Mouse (Mus musculus) hindbrain, embryonic 14.5 days (tissue): Measurements from ENCODE around the gene Slc13a4. TPM values are rescaled to one million over a fixed set of nuclear protein-coding genes. Genes with fewer than 3 reads are reported as not detected.
A peak's percentile ranks its signal among the peaks of the same experiment; 100 is the strongest.

Source experiments
- ATAC-seq: fragments of 200-750 bp; cut with Nextera tagmentation; 2 replicates; pipeline ENCODE4 v1.8.0; 2017; ENCODE audit warnings: moderate number of reproducible peaks, mild to moderate bottlenecking, moderate TSS enrichment, moderate library complexity; ENCODE audit not compliant: low FRiP score
- DNase-seq: peaks from one replicate; pipeline ENCODE4 v3.0.0-alpha.2; 2015; ENCODE audit warnings: low spot score
- H3K27ac ChIP-seq: fragments of 300-500 bp; sonication (generic); 2 replicates; pipeline ENCODE4 v1.5.1; 2014; ENCODE audit warnings: mild to moderate bottlenecking, moderate library complexity
- H3K27me3 ChIP-seq: fragments of 300-500 bp; sonication (generic); 2 replicates; pipeline ENCODE4 v1.6.1; 2014; ENCODE audit warnings: mild to moderate bottlenecking, low read length, mixed read lengths; ENCODE audit not compliant: control insufficient read depth, insufficient read depth
- H3K36me3 ChIP-seq: fragments of 300-500 bp; sonication (generic); replicated peaks from 2 replicates; pipeline ENCODE4 v1.6.1; 2014; ENCODE audit not compliant: control insufficient read depth, insufficient read depth
- H3K4me1 ChIP-seq: fragments of 300-500 bp; sonication (generic); replicated peaks from 2 replicates; pipeline ENCODE4 v1.6.1; 2014; ENCODE audit warnings: antibody characterized with exemption, low read length, mixed read lengths; ENCODE audit not compliant: control insufficient read depth, insufficient read depth
- H3K4me2 ChIP-seq: fragments of 300-500 bp; sonication (generic); replicated peaks from 2 replicates; pipeline ENCODE4 v1.6.1; 2014; ENCODE audit warnings: mild to moderate bottlenecking, moderate library complexity
- H3K4me3 ChIP-seq: fragments of 300-500 bp; sonication (generic); replicated peaks from 2 replicates; pipeline ENCODE4 v1.5.1; 2014; ENCODE audit warnings: mild to moderate bottlenecking, low read length
- H3K9ac ChIP-seq: fragments of 300-500 bp; sonication (generic); 2 replicates; pipeline ENCODE4 v1.6.1; 2014
- H3K9me3 ChIP-seq: fragments of 300-500 bp; sonication (generic); 2 replicates; pipeline ENCODE4 v1.6.1; 2016; ENCODE audit warnings: low read length; ENCODE audit not compliant: control insufficient read depth
- WGBS: fragments of 180-500 bp; shearing (Covaris S2); extraction: QIAGEN DNeasy Blood & Tissue Kit; methylation state at CpG from one replicate; pipeline ENCODE4 v1.1.7; 2014; 5-methylcytosine and 5-hydroxymethylcytosine counted together
- polyA plus RNA-seq: library from polyadenylated mRNA; unstranded; fragments of >200 nt; fragmentation: Nextera tagmentation; extraction: Ambion mirVana; gene quantifications from 2 replicates; pipeline ENCODE4 v1.2.1, GENCODE M21; 2014

Slc13a4 gene
- polyA plus RNA-seq, 1 experiment from 2014 or later, result 7.5 TPM

- DNase-seq (no peak), ATAC-seq (no peak)
- H3K27me3 ChIP-seq, result no peaks in the 10 kb centered on the region
- peaks cover 6% of the 10 kb centered on the region; the same call in 1 of the 2 replicates for H3K4me1 ChIP-seq
- no peaks in the 10 kb centered on the region for H3K9me3 ChIP-seq
- H3K4me2 ChIP-seq, result no peak overlapping the region
- WGBS, result 94% methylated on average over 8 of the region's 8 CpGs
- H3K27ac ChIP-seq, result no peak overlapping the region
- no peak overlapping the region for H3K4me3 ChIP-seq
- H3K36me3 ChIP-seq, result no peaks in the 10 kb centered on the region
- H3K9ac ChIP-seq, result no peak overlapping the region
Measured at GRCm38 (mm10) chr6:35289676-35290075, 18.3 kb downstream of the Slc13a4 start.

DNA sequence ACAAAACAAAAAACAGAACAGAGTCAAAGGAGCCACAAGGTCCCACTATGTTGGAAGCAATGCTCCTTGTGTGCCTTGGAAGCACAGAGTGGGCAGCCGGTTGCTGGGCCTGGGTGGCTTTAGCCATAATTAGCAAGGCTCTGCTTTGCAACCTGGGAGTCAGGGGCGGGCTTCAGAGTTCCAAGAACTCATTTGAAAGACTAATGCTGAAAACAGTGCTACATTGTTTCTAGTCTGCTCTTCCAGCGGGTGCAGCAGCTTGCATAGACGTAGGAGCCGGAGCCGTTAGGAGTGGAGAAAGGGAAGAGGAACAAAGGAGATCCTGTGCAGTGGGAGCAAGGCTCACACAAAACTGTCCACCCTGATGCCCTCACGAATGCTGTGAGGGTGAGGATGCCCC is 19.0 kb downstream of the Slc13a4 start:
- DNase-seq (peak; percentile 27), ATAC-seq (peak; percentile 46; the same call in 1 of the 2 replicates)
- Histone ChIP-seq H3K27ac (peak overlapping the region; percentile 57), H3K4me3 (no peak overlapping the region), H3K4me1 (peaks cover 6% of the 10 kb centered on the region; the same call in 1 of the 2 replicates), H3K36me3 (no peaks in the 10 kb centered on the region), H3K9me3 (no peaks in the 10 kb centered on the region), H3K9ac (no peak overlapping the region), H3K27me3 (no peaks in the 10 kb centered on the region), H3K4me2 (no peak overlapping the region)
- 12% methylated on average over 7 of the region's 7 CpGs for WGBS

- no peak overlapping the region for H3K9ac ChIP-seq
- H3K4me3 ChIP-seq, result no peak overlapping the region
- H3K27me3 ChIP-seq, result no peaks in the 10 kb centered on the region
- WGBS, result 66% methylated on average over 11 of the region's 11 CpGs
- peak; percentile 78; the same call in 1 of the 2 replicates for ATAC-seq
- no peaks in the 10 kb centered on the region for H3K9me3 ChIP-seq
- no peaks in the 10 kb centered on the region for H3K36me3 ChIP-seq
- H3K4me1 ChIP-seq, result peaks cover 6% of the 10 kb centered on the region; the same call in 1 of the 2 replicates
- H3K4me2 ChIP-seq, result no peak overlapping the region
- peak overlapping the region; percentile 57 for H3K27ac ChIP-seq
- DNase-seq, result peak; percentile 38
Measured at GRCm38 (mm10) chr6:35288114-35288761, 19.7 kb downstream of the Slc13a4 start.

DNA sequence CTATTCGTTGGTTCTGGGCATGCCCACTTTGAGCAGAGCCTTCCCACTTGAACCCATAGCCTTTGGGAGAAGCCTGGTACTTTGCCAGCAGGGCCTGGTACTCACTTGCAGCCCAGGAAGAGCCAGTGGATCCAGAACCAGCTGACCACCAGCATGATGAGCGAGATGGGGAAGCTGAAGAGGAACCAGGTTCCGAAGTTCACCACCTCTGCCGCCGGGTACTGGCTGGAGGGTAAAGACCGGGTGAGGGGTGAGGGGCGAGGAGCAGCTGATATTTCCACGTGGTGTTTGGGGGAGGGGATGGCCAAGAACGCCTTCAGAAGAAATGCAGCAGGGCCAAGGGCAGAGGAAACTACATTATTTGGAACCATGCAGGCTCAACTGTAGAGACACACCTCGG is 28.6 kb downstream of the Slc13a4 start:
- ATAC-seq (no peak), DNase-seq (no peak)
- no peak overlapping the region for H3K4me3 ChIP-seq
- no peaks in the 10 kb centered on the region for H3K36me3 ChIP-seq
- no peak overlapping the region for H3K4me2 ChIP-seq
- H3K9me3 ChIP-seq, result no peaks in the 10 kb centered on the region
- no peaks in the 10 kb centered on the region for H3K27me3 ChIP-seq
- H3K4me1 ChIP-seq, result no peaks in the 10 kb centered on the region
- H3K9ac ChIP-seq, result no peak overlapping the region
- H3K27ac ChIP-seq, result no peak overlapping the region
- 86% methylated on average over 10 of the region's 10 CpGs for WGBS

GRCm38 (mm10) chr6:35277903-35278587 is 29.9 kb downstream of the Slc13a4 start:
- H3K4me2 ChIP-seq, result no peak overlapping the region
- ATAC-seq, result no peak
- 70% methylated on average over 9 of the region's 10 CpGs for WGBS

GRCm38 (mm10) chr6:35273391-35274082 is 34.4 kb downstream of the Slc13a4 start:
- Histone ChIP-seq H3K4me2 (no peak overlapping the region), H3K9me3 (no peaks in the 10 kb centered on the region), H3K4me1 (no peaks in the 10 kb centered on the region), H3K4me3 (no peak overlapping the region), H3K27me3 (no peaks in the 10 kb centered on the region), H3K36me3 (no peaks in the 10 kb centered on the region), H3K9ac (no peak overlapping the region), H3K27ac (no peak overlapping the region)
- ATAC-seq (no peak), DNase-seq (no peak)
- WGBS, result 87% methylated on average over 11 of the region's 11 CpGs

More at GRCm38 (mm10) chr6:35277903-35278587, 29.9 kb downstream of the Slc13a4 start:
- no peaks in the 10 kb centered on the region for H3K36me3 ChIP-seq
- no peaks in the 10 kb centered on the region for H3K9me3 ChIP-seq
- H3K4me3 ChIP-seq, result no peak overlapping the region
- DNase-seq, result no peak
- H3K27me3 ChIP-seq, result no peaks in the 10 kb centered on the region
- H3K9ac ChIP-seq, result no peak overlapping the region
- H3K27ac ChIP-seq, result no peak overlapping the region
- no peaks in the 10 kb centered on the region for H3K4me1 ChIP-seq

- H3K9ac ChIP-seq, result no peak overlapping the region
- ATAC-seq, result no peak
- no peaks in the 10 kb centered on the region for H3K27me3 ChIP-seq
- no peaks in the 10 kb centered on the region for H3K4me1 ChIP-seq
- no peak overlapping the region for H3K27ac ChIP-seq
- DNase-seq, result no peak
- WGBS, result 82% methylated on average over 20 of the region's 20 CpGs
- H3K4me2 ChIP-seq, result no peak overlapping the region
- H3K9me3 ChIP-seq, result no peaks in the 10 kb centered on the region
- H3K36me3 ChIP-seq, result no peaks in the 10 kb centered on the region
- no peak overlapping the region for H3K4me3 ChIP-seq
Measured at GRCm38 (mm10) chr6:35271868-35272765, 35.8 kb downstream of the Slc13a4 start.

- Histone ChIP-seq H3K4me1 (no peaks in the 10 kb centered on the region), H3K4me3 (no peak overlapping the region), H3K9ac (no peak overlapping the region), H3K36me3 (no peaks in the 10 kb centered on the region), H3K4me2 (no peak overlapping the region), H3K27ac (no peak overlapping the region), H3K9me3 (no peaks in the 10 kb centered on the region), H3K27me3 (no peaks in the 10 kb centered on the region)
- WGBS, result 78% methylated on average over 12 of the region's 12 CpGs
- DNase-seq (no peak), ATAC-seq (peak; percentile 31; the same call in 1 of the 2 replicates)
Measured at GRCm38 (mm10) chr6:35271094-35271855, 36.7 kb downstream of the Slc13a4 start.
